Comparison of ENCODE assay signal across 8 mouse cellular contexts in the genomic region with DNA sequence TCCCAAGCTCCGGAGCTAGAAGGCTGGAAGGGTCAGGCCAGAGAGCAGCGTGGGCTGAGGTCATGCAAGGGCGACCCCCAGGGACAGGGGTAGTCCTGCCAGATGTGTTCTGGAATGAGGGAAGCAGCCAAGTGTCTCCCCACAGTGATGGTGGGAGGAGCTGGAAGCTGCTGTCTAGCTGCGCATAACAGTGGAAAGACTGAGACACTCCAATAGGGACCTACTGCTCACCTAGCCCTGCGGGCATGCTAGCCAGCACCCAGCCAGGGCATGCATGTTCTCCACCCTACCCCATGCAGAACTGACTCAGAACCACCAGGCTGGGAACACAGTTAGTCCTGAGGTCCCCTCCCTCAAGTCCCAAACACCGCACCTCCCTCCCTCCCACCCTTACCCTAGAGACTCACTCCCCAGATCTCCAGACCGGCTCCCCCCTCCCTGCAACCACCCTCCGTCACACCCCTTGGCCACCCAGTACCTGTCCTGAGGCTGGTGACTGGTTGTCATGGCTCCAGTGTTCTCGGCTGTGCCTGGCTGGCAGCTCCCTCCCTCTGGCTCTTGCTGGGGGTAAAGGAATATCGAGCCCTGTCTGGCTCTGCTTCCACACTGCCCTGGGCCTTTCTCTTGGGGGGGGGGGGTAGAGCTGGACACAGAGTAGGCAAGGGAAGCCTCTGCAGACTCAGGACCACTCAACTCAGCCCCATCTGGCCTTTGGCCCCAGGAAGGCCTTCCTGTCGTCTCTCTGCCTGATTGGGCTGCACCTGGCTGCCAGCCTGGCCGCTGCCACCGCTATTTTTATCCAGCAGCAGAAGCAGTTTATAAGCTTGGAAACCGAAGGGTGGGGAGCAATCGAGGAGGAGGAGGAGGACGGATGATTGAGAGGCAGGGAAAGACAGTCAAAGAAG. TPM values are rescaled to one million over a fixed set of nuclear protein-coding genes. Genes with fewer than 3 reads are reported as not detected.
A peak's percentile ranks its signal among the peaks of the same experiment; 100 is the strongest.
DNase-seq lines count a peak whose midpoint lies in the region; ATAC-seq lines count a peak whose summit lies in the region.

No protein-coding gene starts in this region.

- H3K9me3 ChIP-seq in forebrain, embryonic 15.5 days: no peaks in the 10 kb centered on the region
- H3K9me3 ChIP-seq in limb, embryonic 13.5 days: no peaks in the 10 kb centered on the region

- ATAC-seq in forebrain, embryonic 15.5 days (replicated peaks): no peak
- ATAC-seq in limb, embryonic 13.5 days (ENCODE audit: low FRiP score, low read depth): no peak
- ATAC-seq in CD4-positive, CD25-positive, alpha-beta regulatory T cell, adult 4 months: no peak
- ATAC-seq in megakaryocyte, adult 5-6 weeks (ENCODE audit: poor library complexity, severe bottlenecking): no peak

- H3K27me3 ChIP-seq in forebrain, embryonic 15.5 days: no peaks in the 10 kb centered on the region
- peaks cover 24% of the 10 kb centered on the region for H3K27me3 ChIP-seq in limb, embryonic 13.5 days

- H3K9ac ChIP-seq in forebrain, embryonic 15.5 days (replicated peaks): peak overlapping the region; percentile 17; the same call in 1 of the 2 replicates
- peak overlapping the region; percentile 51 for H3K9ac ChIP-seq in limb, embryonic 13.5 days

- DNase-seq in cerebellum, adult 11 months: peak; percentile 45
- DNase-seq in cerebellum, postnatal 4 days (ENCODE audit: low spot score in 2 of 2): no peak
- peak; percentile 72 for DNase-seq in ES-CJ7 (ENCODE audit: low read depth, low spot score)
- peak; percentile 75 for DNase-seq in heart, postnatal 4 days

- 0 out of 2 replicates have a peak, but pooled peaks cover 3% of the 10 kb centered on the region for H3K36me3 ChIP-seq in forebrain, embryonic 15.5 days
- peaks cover 29% of the 10 kb centered on the region for H3K36me3 ChIP-seq in limb, embryonic 13.5 days

- H3K4me3 ChIP-seq in forebrain, embryonic 15.5 days: no peak overlapping the region
- H3K4me3 ChIP-seq in limb, embryonic 13.5 days: peak overlapping the region; percentile 8; the same call in 1 of the 2 replicates

- 0 out of 2 replicates have a peak overlapping the region, but pooled peaks have one; percentile 12 for H3K27ac ChIP-seq in forebrain, embryonic 15.5 days (replicated peaks)
- H3K27ac ChIP-seq in limb, embryonic 13.5 days: peak overlapping the region; percentile 6; the same call in 1 of the 2 replicates

- 57% methylated on average over 16 of the region's 16 CpGs for WGBS in forebrain, embryonic 15.5 days
- WGBS in limb, embryonic 13.5 days: 44% methylated on average over 16 of the region's 16 CpGs

- H3K4me1 ChIP-seq in forebrain, embryonic 15.5 days: peaks cover 49% of the 10 kb centered on the region
- H3K4me1 ChIP-seq in limb, embryonic 13.5 days: peaks cover 64% of the 10 kb centered on the region

- H3K4me2 ChIP-seq in forebrain, embryonic 15.5 days (replicated peaks): peak overlapping the region; percentile 17
- H3K4me2 ChIP-seq in limb, embryonic 13.5 days (replicated peaks): peak overlapping the region; percentile 99

RNA-seq across cellular contexts. Expression of gene Slc29a1, which starts 7.5 kb away (rescaled TPM):
- polyA plus RNA-seq in forebrain, embryonic 15.5 days (2015; fragmentation: Nextera tagmentation; extraction: Ambion mirVana): 62.5 and 63.7 TPM in 2 replicates
- 10 to 100 TPM; 77.9 to 96.2 TPM for total RNA-seq in heart, postnatal 4 days (2021)
- 74.0 and 83.4 TPM in 2 replicates for polyA plus RNA-seq in limb, embryonic 13.5 days (2015; fragmentation: Nextera tagmentation; extraction: Ambion mirVana)
- 100 to 1,000 TPM in 1 of 2 experiments, 10 to 100 TPM in 1; 88.0 to 154 TPM for polyA plus RNA-seq in CD4-positive, CD25-positive, alpha-beta regulatory T cell, adult 4 months (2017; shearing (Covaris generic))
- total RNA-seq in megakaryocyte, adult 5-6 weeks (2015): 23.8 and 31.2 TPM in 2 replicates
- 22.9 and 32.6 TPM in 2 replicates for total RNA-seq in megakaryocyte, adult 5-6 weeks (2017)

RNA-seq across cellular contexts. Expression of gene Mymx, which starts 9.9 kb away (rescaled TPM):
- not detected in 2 replicates for polyA plus RNA-seq in forebrain, embryonic 15.5 days (2015; fragmentation: Nextera tagmentation; extraction: Ambion mirVana)
- total RNA-seq in heart, postnatal 4 days (2021): not detected
- 26.5 and 26.7 TPM in 2 replicates for polyA plus RNA-seq in limb, embryonic 13.5 days (2015; fragmentation: Nextera tagmentation; extraction: Ambion mirVana)
- polyA plus RNA-seq in CD4-positive, CD25-positive, alpha-beta regulatory T cell, adult 4 months (2017; shearing (Covaris generic)): not detected
- total RNA-seq in megakaryocyte, adult 5-6 weeks (2015): not detected in 2 replicates
- total RNA-seq in megakaryocyte, adult 5-6 weeks (2017): not detected in 2 replicates

RNA-seq across cellular contexts. Expression of gene Hsp90ab1, which starts 18.9 kb away (rescaled TPM):
- polyA plus RNA-seq in forebrain, embryonic 15.5 days (2015; fragmentation: Nextera tagmentation; extraction: Ambion mirVana): 1,627 and 1,637 TPM in 2 replicates
- total RNA-seq in heart, postnatal 4 days (2021): 1,000 to 10,000 TPM; 1,093 to 1,133 TPM
- polyA plus RNA-seq in limb, embryonic 13.5 days (2015; fragmentation: Nextera tagmentation; extraction: Ambion mirVana): 1,635 and 1,682 TPM in 2 replicates
- polyA plus RNA-seq in CD4-positive, CD25-positive, alpha-beta regulatory T cell, adult 4 months (2017; shearing (Covaris generic)): 1,000 to 10,000 TPM; 1,172 to 1,222 TPM
- 448 and 487 TPM in 2 replicates for total RNA-seq in megakaryocyte, adult 5-6 weeks (2015)
- 829 and 973 TPM in 2 replicates for total RNA-seq in megakaryocyte, adult 5-6 weeks (2017)

RNA-seq across cellular contexts. Expression of gene Slc35b2, which starts 28.3 kb away (rescaled TPM):
- polyA plus RNA-seq in forebrain, embryonic 15.5 days (2015; fragmentation: Nextera tagmentation; extraction: Ambion mirVana): 97.9 and 99.8 TPM in 2 replicates
- 10 to 100 TPM; 37.3 to 39.2 TPM for total RNA-seq in heart, postnatal 4 days (2021)
- polyA plus RNA-seq in limb, embryonic 13.5 days (2015; fragmentation: Nextera tagmentation; extraction: Ambion mirVana): 114 and 127 TPM in 2 replicates
- polyA plus RNA-seq in CD4-positive, CD25-positive, alpha-beta regulatory T cell, adult 4 months (2017; shearing (Covaris generic)): 10 to 100 TPM; 27.6 to 39.0 TPM
- 33.7 and 44.9 TPM in 2 replicates for total RNA-seq in megakaryocyte, adult 5-6 weeks (2015)
- total RNA-seq in megakaryocyte, adult 5-6 weeks (2017): 48.2 and 52.2 TPM in 2 replicates

RNA-seq across cellular contexts. Expression of gene Nfkbie, which starts 36.5 kb away (rescaled TPM):
- polyA plus RNA-seq in forebrain, embryonic 15.5 days (2015; fragmentation: Nextera tagmentation; extraction: Ambion mirVana): 4.2 and 4.6 TPM in 2 replicates
- 1 to 10 TPM; 1.5 to 1.9 TPM for total RNA-seq in heart, postnatal 4 days (2021)
- polyA plus RNA-seq in limb, embryonic 13.5 days (2015; fragmentation: Nextera tagmentation; extraction: Ambion mirVana): 6.2 and 6.3 TPM in 2 replicates
- 10 to 100 TPM; 33.1 to 48.1 TPM for polyA plus RNA-seq in CD4-positive, CD25-positive, alpha-beta regulatory T cell, adult 4 months (2017; shearing (Covaris generic))
- 10.4 and 11.1 TPM in 2 replicates for total RNA-seq in megakaryocyte, adult 5-6 weeks (2015)
- total RNA-seq in megakaryocyte, adult 5-6 weeks (2017): 13.4 and 14.0 TPM in 2 replicates

Comparison
In these comparisons a context has a peak if more than half of its experiments do, and no peak if none do; other contexts are left out.
1. DNase-seq: peak in cerebellum, adult 11 months (single experiment), ES-CJ7 (single experiment) and heart, postnatal 4 days (single experiment); none in cerebellum, postnatal 4 days (0 of 2).
2. RNA of gene Mymx, which starts 9.9 kb away (polyA plus RNA-seq): 26.5 to 26.7 TPM in limb, embryonic 13.5 days; not detected in forebrain, embryonic 15.5 days and not detected in CD4-positive, CD25-positive, alpha-beta regulatory T cell, adult 4 months; every median in the first group is over 10 times any median in the second.